Mouse (Mus musculus): ENCODE measurements around the gene Cavin4.
"Not testable (repeated sequence)": the region's sequence is repeated elsewhere in the genome, so short reads cannot be mapped to it uniquely, and the experiment has no call there.

The Cavin4 gene

GRCm38 (mm10) chr4:48674412-48674811 is 11.1 kb downstream of the Cavin4 start:
- no peak for DNase-seq

GRCm38 (mm10) chr4:48676570-48677185 is 13.4 kb downstream of the Cavin4 start:
- no peak for DNase-seq

DNA sequence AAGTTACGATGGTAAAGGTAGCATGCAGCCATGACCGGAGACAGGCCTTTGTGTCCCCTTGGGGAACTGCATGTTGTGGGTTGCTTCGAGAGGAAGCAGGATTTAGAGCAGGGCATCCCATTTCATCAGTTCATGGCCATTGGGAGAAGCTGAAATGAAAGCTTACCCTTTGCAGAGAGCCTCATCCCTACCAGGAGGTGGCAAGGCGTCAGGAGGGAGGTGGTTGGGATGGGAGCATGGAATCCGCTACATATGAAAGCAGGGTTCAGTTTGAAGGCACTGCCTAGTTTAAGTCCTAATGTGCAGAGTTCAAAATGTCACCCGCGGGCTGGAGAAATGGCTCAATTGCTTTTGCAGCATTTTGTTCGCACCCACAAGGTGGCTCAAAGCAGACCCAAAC is 14.0 kb downstream of the Cavin4 start:
- DNase-seq = no peak

- DNase-seq = no peak
Observed at GRCm38 (mm10) chr4:48677812-48678211, 14.5 kb downstream of the Cavin4 start.

- no peak for DNase-seq
Observed at GRCm38 (mm10) chr4:48678793-48679192, 15.5 kb downstream of the Cavin4 start.

GRCm38 (mm10) chr4:48679728-48680127 is 16.4 kb downstream of the Cavin4 start:
- not testable (repeated sequence) for DNase-seq

DNA sequence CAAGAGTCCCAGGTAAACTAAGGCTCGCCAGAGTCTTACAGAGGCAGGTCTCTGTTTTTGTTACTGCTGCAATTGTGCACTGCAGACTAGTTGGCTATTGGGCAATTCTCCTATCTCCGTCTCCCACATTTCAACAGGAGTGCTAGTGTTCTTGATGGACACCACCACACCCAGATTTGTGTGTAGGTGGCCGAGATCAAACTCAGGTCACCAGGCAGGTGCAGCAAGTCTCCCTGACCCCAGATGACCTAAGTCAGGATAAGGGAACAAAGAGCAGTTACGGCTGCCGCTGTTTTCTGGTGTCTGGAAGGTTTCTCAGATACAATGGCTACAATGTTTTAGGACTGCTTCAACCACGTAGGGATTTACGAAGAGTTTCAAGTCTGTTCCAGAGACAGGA is 16.9 kb downstream of the Cavin4 start:
- no peak for DNase-seq

DNA sequence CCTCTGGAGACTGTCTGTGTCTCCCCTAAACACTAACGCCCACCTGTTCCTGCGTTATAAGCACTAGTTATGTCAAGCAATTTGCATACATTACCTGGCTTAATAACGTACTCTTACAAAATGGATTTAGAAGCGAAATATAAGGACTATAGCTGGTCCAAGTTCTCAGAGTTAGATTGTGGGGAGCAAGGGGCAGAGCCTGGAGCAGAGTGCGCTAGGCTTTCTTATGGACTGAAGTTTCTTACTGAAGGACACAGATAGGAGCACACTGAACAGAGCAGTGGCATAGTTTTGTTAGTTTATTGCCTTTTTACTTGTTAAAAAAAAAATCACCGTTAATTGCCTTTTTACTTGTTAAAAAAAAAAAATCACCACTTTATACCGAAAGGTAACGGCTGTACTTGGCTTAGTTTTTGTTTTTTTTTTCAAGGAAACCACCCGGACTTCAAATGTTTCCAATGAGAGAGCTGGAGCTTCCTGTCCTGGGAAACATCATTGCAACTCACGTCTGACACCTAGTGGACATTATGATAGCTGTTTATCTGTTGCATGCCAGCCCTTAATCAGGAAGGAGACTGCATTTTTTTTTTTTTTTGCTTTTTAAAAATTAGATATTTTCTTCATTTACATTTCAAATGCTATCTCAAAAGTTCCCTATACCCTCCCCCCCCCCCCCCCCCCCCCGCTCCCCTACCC is 17.5 kb downstream of the Cavin4 start:
- DNase-seq = no peak

GRCm38 (mm10) chr4:48683126-48683525 is 19.8 kb downstream of the Cavin4 start:
- no peak for DNase-seq

- not testable (repeated sequence) for DNase-seq
Observed at GRCm38 (mm10) chr4:48683633-48684209, 20.4 kb downstream of the Cavin4 start.

DNA sequence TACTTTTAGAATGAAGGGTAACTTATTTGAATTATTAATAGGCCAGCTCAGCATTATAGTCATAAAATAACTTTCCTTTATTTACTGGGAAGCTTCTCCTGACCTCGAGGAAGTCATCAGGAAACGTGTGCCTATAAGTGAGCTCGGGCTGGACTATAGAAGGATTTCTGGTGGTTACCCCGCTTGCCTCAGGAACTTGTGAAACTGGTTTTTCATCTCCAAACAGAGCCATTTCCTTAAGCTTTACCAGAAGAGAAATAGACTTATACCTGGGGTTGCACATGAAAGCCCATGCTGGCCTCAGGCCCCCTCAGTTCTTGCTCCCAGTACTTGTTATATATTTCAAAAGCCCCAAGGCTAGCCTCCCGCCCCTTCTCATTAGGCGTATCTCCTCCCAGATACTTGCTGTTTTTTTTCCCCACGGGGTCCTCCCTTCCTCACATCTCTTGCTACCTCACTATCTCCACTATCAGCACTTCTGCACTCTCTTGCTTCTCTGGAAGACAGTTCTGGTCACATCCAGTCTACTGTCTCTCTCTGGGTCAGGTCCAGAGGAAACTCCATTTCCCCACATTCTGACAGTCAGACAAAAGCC is 21.4 kb downstream of the Cavin4 start:
- no peak for DNase-seq

- no peak for DNase-seq
Observed at GRCm38 (mm10) chr4:48688148-48688547, 24.8 kb downstream of the Cavin4 start.

DNA sequence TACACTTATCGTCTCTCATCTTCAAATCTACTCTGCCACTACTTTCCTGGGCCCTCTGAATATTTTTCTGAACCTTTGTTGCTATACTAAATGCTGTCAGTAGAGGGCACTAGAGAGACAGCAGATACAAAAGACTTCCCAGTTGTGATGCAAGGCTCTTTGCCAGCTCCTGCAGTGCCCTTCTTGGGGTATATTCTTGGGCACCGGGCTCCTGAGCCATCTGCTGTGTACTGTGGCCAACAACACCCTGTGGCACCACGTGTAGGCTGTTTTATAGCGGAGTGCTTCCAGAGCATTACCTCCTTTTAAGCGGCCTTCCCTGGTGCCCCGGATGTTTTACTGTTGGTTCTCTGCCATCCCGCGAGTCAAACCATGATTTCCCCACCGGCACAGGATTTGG is 27.3 kb downstream of the Cavin4 start:
- peak; percentile 70 for DNase-seq

DNA sequence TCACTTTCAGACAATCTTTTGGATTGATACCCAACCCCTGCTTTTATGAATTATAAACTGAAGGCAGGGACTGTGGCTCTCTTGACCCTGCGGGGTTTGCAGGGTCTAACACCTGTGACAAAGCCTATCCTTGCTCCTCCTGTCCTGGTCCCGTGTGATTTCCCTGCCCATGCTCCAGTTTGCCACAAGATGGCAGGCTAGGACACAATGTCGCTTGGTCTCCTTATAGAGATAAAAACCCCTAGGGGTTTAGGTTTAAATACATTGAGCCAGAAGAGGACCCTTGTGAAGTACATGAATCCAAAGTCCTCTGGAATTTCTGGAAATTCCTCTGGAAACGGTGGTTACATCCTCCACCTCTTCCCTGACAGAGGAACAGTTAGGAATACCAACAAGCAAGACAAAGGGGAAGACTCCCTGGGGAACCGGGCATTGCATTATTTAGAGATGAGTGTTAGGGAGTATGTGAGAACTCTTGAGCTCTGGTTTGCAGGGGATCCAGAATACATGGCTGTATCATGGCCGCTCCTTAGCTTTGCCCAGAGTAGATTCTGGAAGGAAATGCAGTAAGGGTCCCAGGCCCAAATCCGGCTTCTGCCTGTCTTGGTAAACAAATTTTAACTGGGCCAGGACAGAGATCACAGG is 28.6 kb downstream of the Cavin4 start:
- DNase-seq = peak; percentile 64

- no peak for DNase-seq
Observed at GRCm38 (mm10) chr4:48692736-48693292, 29.5 kb downstream of the Cavin4 start.

- no peak for DNase-seq
Observed at GRCm38 (mm10) chr4:48696706-48697105, 33.4 kb downstream of the Cavin4 start.

- DNase-seq = no peak
Observed at GRCm38 (mm10) chr4:48697302-48697701, 34.0 kb downstream of the Cavin4 start.

DNA sequence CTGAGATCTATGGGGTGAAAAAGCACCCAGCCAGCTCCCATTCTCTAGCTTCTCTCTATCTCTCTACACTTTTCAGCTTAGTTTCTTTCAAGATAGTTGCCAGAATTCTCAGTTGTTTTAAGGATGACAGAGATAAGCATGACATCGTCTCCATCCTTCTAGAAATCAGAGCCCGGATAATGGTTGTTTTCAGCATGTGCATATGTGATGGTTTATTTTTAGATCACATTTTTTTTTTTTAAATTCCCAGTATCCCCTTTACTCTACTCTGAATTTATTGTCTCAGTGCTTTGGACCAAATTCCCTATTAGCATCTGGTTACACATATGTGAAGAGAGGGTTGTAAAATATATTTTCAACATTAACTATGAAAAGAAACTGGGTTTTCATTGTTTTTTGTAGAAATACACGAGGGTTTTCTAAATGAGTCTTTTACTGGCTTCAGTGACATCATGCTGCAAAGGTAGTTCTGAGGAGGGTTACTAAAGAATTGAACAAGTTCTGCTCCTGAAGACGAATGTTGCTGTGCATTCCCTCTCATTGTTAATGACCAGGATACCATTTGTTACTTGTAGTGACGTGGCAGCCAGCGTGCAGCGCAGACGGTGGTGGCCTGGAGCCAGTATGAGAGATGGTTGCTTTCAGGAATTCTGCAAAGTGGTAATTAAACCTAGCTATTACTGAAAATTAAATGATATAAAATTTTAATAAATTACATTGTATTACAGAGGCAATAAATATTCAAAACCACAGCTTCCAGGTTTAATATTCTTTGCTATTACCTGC is 52.7 kb downstream of the Cavin4 start:
- peak; percentile 34 for DNase-seq

DNA sequence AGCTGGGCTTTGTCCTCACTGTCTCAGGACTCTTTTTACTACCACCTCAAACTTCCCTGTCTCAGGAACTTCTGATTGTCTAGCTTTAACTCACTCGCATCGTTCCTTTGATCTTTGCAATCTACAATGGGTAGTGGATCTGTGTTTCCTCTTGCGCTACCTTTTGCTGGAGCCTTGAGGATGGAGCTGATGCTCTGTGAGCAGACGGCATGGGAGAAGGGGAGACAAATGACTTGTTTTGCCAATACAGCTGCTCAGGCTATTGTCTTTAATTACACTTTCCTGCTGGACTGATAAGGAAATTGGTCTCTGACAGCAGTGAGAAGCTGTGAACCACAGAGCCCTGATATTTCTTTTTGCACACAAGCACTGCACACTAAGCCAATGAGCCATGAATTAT is 53.5 kb downstream of the Cavin4 start:
- no peak for DNase-seq
